Mouse (Mus musculus) stomach, embryonic 14.5 days (tissue): ENCODE data around the gene Sgcd. TPM values are rescaled to one million over a fixed set of nuclear protein-coding genes. Genes with fewer than 3 reads are reported as not detected.

ENCODE experiments used
- ATAC-seq: fragments of 200-750 bp; cut with Nextera tagmentation; 2 replicates; pipeline ENCODE4 v1.8.0; 2017; ENCODE audit warnings: low read depth, moderate TSS enrichment; ENCODE audit not compliant: insufficient number of reproducible peaks, insufficient read depth, low FRiP score
- H3K27ac ChIP-seq: fragments of 300-500 bp; sonication (generic); 2 replicates; pipeline ENCODE4 v1.5.1; 2014; ENCODE audit warnings: mild to moderate bottlenecking, low read length, moderate library complexity, mixed read lengths
- H3K27me3 ChIP-seq: fragments of 300-500 bp; sonication (generic); 2 replicates; pipeline ENCODE4 v1.6.1; 2014; ENCODE audit warnings: low read length, control low read depth, mixed read lengths; ENCODE audit not compliant: control insufficient read depth, insufficient read depth
- H3K36me3 ChIP-seq: fragments of 300-500 bp; sonication (generic); 2 replicates; pipeline ENCODE4 v1.6.1; 2014; ENCODE audit warnings: mild to moderate bottlenecking, control low read depth, low read length, moderate library complexity, mixed read lengths; ENCODE audit not compliant: control insufficient read depth, insufficient read depth
- H3K4me1 ChIP-seq: fragments of 300-500 bp; sonication (generic); 2 replicates; pipeline ENCODE4 v1.6.1; 2014; ENCODE audit warnings: low read length, control low read depth, mixed read lengths; ENCODE audit not compliant: control insufficient read depth, insufficient read depth
- H3K4me2 ChIP-seq: fragments of 300-500 bp; sonication (generic); replicated peaks from 2 replicates; pipeline ENCODE4 v1.6.1; 2014; ENCODE audit warnings: low read depth, low read length, control low read depth
- H3K4me3 ChIP-seq: fragments of 300-500 bp; sonication (generic); 2 replicates; pipeline ENCODE4 v1.5.1; 2014; ENCODE audit warnings: low read depth, low read length, control low read depth
- H3K9ac ChIP-seq: fragments of 300-500 bp; sonication (generic); replicated peaks from 2 replicates; pipeline ENCODE4 v1.6.1; 2014; ENCODE audit warnings: low read depth, mild to moderate bottlenecking, control low read depth, low read length, moderate library complexity, mixed read lengths
- H3K9me3 ChIP-seq: fragments of 300-500 bp; sonication (generic); 2 replicates; pipeline ENCODE4 v1.6.1; 2016; ENCODE audit warnings: low read depth, low read length, control low read depth; ENCODE audit not compliant: control insufficient read depth
- WGBS: fragments of 180-500 bp; shearing (Covaris S2); extraction: QIAGEN DNeasy Blood & Tissue Kit; methylation state at CpG from one replicate; pipeline ENCODE4 v1.1.7; 2014; 5-methylcytosine and 5-hydroxymethylcytosine counted together
- polyA plus RNA-seq: library from polyadenylated mRNA; unstranded; fragments of >200 nt; fragmentation: Nextera tagmentation; extraction: Ambion mirVana; gene quantifications from 2 replicates; pipeline ENCODE4 v1.2.1, GENCODE M21; 2014

Gene Sgcd
- polyA plus RNA-seq, 1 experiment from 2014 or later, result 8.9 TPM

DNA sequence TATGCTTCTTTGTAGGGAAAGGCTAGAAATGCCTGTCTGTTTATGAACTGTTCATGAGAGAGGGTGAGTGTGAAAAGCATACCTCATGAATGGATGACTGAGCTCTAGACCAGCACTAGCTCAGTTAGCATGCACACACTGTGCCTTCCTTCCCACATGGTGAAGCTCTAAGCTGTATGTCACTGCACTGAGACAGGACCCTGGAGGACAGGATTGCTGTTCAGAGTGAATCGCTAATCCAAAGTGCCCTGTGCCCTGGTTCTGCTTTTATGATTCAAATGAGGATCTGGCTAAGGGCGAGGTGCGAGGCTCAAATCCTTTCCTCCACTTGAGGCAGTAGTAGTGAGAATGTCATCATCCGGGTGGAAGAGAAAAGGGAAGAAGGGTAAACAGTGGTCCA lies 712.2 kb downstream of the Sgcd start:
- H3K27ac ChIP-seq, result no peak overlapping the region
- 69% methylated on average over 4 of the region's 4 CpGs for WGBS
- H3K27me3 ChIP-seq, result no peaks in the 10 kb centered on the region
- H3K4me2 ChIP-seq, result no peak overlapping the region
- no peak for ATAC-seq
- H3K4me1 ChIP-seq, result no peaks in the 10 kb centered on the region
- no peak overlapping the region for H3K9ac ChIP-seq
- H3K4me3 ChIP-seq, result no peak overlapping the region
- no peaks in the 10 kb centered on the region for H3K36me3 ChIP-seq
- H3K9me3 ChIP-seq, result no peaks in the 10 kb centered on the region

DNA sequence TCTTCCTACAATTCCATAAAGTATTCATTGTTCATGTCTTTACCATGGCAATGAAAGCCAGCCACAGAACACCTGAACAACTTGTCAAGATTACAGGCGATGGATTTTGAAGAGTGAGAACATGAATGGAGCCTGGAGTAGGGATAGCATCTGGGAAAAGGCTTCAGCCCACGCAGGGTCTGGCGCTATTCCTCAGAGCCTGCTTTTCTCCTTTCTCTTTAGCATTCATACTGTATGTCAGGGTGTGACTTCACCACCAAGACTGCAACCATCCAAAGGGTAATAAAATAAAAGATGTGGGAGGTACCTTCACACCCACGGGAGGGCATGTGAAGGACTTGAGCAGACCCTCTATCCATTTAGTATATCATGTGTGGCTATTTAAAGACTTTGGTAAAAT lies 720.2 kb downstream of the Sgcd start:
- ATAC-seq, result no peak
- no peaks in the 10 kb centered on the region for H3K9me3 ChIP-seq
- no peaks in the 10 kb centered on the region for H3K27me3 ChIP-seq
- H3K4me3 ChIP-seq, result no peak overlapping the region
- no peak overlapping the region for H3K27ac ChIP-seq
- H3K9ac ChIP-seq, result no peak overlapping the region
- no peak overlapping the region for H3K4me2 ChIP-seq
- 85% methylated on average over 4 of the region's 4 CpGs for WGBS
- no peaks in the 10 kb centered on the region for H3K36me3 ChIP-seq
- H3K4me1 ChIP-seq, result no peaks in the 10 kb centered on the region

DNA sequence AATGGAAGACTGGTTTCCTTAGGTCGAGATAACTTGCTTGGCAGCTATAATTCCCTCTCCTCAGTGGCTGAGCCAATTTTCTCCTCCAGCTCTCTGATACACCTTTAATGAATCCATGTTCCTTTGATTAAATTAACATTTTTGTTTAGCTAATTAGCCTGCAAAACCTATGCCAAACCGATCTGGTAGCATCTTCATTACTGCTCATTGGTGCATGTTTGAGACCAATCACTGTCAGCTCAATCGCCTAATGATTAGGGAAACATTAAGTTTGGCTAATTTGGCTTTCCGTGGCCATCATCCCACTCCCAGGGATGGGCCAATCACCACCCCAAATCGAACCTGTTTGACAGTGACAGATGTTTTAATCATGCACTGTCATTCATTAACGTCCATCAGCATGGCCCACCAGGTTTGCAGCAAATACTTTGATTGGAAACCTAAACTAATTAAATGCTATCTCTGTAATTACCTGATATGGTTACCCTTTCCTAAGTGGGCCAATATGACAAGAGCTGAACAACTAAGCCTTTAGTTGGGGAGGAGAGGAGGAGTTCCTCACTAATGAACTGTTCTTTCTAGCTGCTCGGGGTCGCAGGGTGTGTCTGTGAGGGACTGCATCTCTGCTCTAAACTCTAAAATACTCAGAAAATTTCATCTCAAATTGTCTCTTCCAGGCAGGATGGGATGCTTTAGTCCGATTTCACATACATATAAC lies 724.3 kb downstream of the Sgcd start:
- Histone ChIP-seq H3K4me2 (no peak overlapping the region), H3K4me1 (no peaks in the 10 kb centered on the region), H3K27ac (no peak overlapping the region), H3K9me3 (no peaks in the 10 kb centered on the region), H3K36me3 (no peaks in the 10 kb centered on the region), H3K4me3 (no peak overlapping the region), H3K27me3 (no peaks in the 10 kb centered on the region), H3K9ac (no peak overlapping the region)
- 79% methylated on average over 9 of the region's 9 CpGs for WGBS
- ATAC-seq, result no peak

DNA sequence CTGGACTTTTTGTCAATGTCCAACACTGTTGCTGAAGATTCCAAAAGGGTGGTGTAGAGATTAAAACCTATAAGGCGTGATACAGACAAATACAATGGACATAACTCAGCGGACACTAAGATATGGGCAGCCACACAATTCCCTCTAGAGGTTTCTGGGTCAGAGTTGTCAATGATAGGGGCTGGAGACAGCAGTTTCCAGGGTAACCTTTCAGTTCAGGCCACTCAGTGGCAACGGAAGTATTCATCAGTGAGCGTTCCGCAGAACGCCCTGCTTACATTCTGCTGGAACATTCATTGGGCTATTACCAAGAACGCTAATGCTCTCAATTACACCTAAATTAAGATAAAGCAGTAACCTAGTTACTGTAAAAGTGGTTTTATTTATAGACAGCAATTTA lies 738.5 kb downstream of the Sgcd start:
- Histone ChIP-seq H3K27me3 (no peaks in the 10 kb centered on the region), H3K4me3 (no peak overlapping the region), H3K27ac (no peak overlapping the region), H3K36me3 (no peaks in the 10 kb centered on the region), H3K9me3 (no peaks in the 10 kb centered on the region), H3K9ac (no peak overlapping the region), H3K4me2 (no peak overlapping the region), H3K4me1 (no peaks in the 10 kb centered on the region)
- 72% methylated on average over 7 of the region's 7 CpGs for WGBS
- no peak for ATAC-seq

DNA sequence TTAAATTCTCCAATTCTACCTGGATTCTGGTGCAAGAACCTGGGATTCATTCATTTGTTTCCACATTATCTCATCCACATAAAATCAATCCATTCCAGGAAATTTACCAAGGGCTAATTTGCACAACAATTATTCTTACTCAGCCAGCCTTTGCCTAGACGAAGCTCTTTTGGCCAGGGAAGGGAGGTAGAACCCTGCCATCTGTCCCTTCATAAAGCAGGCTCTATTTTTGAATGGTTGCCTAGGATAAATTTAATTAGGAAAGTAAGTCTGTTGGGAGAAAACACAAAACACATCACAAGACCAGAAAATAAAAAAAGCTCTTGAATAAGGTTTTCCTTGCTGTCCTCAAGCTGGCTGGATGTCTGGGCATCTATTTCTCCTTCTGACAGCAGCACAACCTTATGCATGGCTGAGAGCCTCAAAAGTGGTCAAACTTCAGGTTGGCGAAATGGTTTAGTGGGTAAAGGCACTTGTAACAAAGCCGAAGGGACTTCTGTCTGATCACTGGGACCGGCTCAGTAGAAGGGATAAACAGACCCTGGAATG lies 740.4 kb downstream of the Sgcd start:
- no peak overlapping the region for H3K4me2 ChIP-seq
- H3K27ac ChIP-seq, result no peak overlapping the region
- H3K4me3 ChIP-seq, result no peak overlapping the region
- WGBS, result 77% methylated on average over 4 of the region's 4 CpGs
- H3K36me3 ChIP-seq, result no peaks in the 10 kb centered on the region
- no peak for ATAC-seq
- no peaks in the 10 kb centered on the region for H3K4me1 ChIP-seq
- no peaks in the 10 kb centered on the region for H3K27me3 ChIP-seq
- no peak overlapping the region for H3K9ac ChIP-seq
- no peaks in the 10 kb centered on the region for H3K9me3 ChIP-seq

DNA sequence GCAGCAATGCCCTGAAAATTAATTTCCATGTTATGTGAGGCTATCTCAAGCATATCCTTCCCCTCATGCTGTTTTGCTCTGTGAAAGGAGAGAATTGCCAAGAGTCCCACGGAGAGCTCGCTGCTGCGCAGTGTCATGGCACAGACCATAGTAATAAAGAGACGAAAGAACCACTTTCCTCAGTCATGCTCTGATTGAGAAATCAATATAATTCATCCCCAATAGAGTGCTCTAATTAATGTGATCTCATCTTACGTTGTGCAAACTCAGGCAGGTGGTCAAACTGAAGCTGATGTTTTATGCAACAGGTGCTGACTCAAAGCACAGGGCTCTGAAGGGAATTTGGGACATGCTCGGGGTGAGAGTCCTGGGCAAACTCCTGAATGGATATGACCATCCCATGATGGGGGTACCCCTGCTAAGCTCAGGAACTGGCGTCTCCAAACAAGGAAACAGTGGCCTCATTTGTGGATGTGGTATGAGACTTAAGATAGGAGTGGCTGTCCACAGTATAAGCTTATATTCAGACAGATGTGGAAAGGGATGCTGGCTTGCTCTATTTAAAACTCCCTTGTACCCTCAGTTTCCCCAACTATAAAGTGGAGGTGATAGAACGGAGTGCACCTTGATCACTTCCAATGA lies 740.9 kb downstream of the Sgcd start:
- Histone ChIP-seq H3K36me3 (no peaks in the 10 kb centered on the region), H3K27me3 (no peaks in the 10 kb centered on the region), H3K4me3 (no peak overlapping the region), H3K27ac (no peak overlapping the region), H3K4me2 (no peak overlapping the region), H3K9me3 (no peaks in the 10 kb centered on the region), H3K9ac (no peak overlapping the region), H3K4me1 (no peaks in the 10 kb centered on the region)
- no peak for ATAC-seq
- 92% methylated on average over 8 of the region's 8 CpGs for WGBS

DNA sequence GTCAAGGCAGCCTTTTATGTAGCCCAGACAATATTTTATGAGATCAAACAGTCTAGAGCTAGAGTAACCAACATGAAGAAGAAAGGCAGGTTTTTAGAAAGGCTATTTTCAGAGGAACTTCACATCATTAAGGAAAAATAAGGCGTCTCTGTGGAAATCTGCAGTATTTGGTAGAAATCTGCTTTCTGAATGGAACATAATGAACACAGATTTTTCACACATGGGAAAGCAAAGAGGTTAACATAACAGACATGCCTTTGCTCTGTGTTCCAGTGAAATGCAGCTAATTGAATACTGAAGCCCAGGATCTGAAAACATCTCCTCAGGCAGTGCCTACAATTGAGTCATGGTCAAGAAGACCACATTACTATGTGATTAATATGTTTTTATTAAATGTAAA lies 746.4 kb downstream of the Sgcd start:
- H3K9ac ChIP-seq, result no peak overlapping the region
- no peaks in the 10 kb centered on the region for H3K4me1 ChIP-seq
- no peak for ATAC-seq
- H3K36me3 ChIP-seq, result no peaks in the 10 kb centered on the region
- no peak overlapping the region for H3K27ac ChIP-seq
- WGBS, result 82% methylated on average over 1 of the region's 1 CpGs
- no peak overlapping the region for H3K4me3 ChIP-seq
- H3K9me3 ChIP-seq, result no peaks in the 10 kb centered on the region
- H3K27me3 ChIP-seq, result no peaks in the 10 kb centered on the region
- H3K4me2 ChIP-seq, result no peak overlapping the region

DNA sequence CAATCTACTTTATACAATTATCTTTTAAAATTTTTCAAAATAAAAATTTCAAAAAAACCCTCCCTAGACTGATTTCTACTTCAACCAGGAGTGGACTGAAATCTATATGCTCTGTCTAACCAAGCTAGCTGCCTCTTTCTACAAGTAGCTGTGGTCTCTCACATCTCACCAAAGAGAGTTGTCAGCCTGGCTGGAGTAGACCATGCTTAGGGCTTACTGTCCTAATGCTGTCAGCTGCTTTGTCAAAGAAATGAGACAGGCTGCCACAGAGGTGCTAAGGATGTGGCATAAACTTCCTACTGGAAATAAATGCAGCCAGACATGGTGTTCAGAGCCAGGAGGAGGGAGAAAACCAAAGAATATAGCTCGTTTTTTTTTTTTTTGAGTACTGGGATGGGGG lies 760.5 kb downstream of the Sgcd start:
- H3K27ac ChIP-seq, result no peak overlapping the region
- no peaks in the 10 kb centered on the region for H3K4me1 ChIP-seq
- H3K36me3 ChIP-seq, result no peaks in the 10 kb centered on the region
- no peak for ATAC-seq
- H3K4me2 ChIP-seq, result no peak overlapping the region
- no peak overlapping the region for H3K9ac ChIP-seq
- WGBS, result 44% methylated on average over 1 of the region's 1 CpGs
- no peak overlapping the region for H3K4me3 ChIP-seq
- H3K27me3 ChIP-seq, result no peaks in the 10 kb centered on the region
- no peaks in the 10 kb centered on the region for H3K9me3 ChIP-seq
